Mouse (Mus musculus) ES-E14 (cell line): Measurements from ENCODE around the gene Itpka.

Experiments
- HCFC1 ChIP-seq: IDR thresholded peaks from 2 replicates; pipeline ENCODE4 v1.6.1; 2012; ENCODE audit warnings: low read length, inconsistent platforms, borderline replicate concordance; ENCODE audit not compliant: insufficient read depth
- MAFK ChIP-seq: IDR thresholded peaks from 2 replicates; pipeline ENCODE4 v1.6.1; 2014; ENCODE audit warnings: mild to moderate bottlenecking, low read depth, low read length, inconsistent platforms; ENCODE audit not compliant: insufficient read depth
- ZC3H11A ChIP-seq: IDR thresholded peaks from 2 replicates; pipeline ENCODE4 v1.6.1; 2012; ENCODE audit warnings: low read depth, mild to moderate bottlenecking, inconsistent platforms, low read length, borderline replicate concordance
- ZNF384 ChIP-seq: IDR thresholded peaks from 2 replicates; pipeline ENCODE4 v1.6.1; 2012; ENCODE audit warnings: low read depth, low read length, inconsistent platforms

GRCm38 (mm10) chr2:119789996-119790395 is 47.9 kb downstream of the Itpka start:
- TF ChIP-seq HCFC1 (no peak), ZC3H11A (no peak), MAFK (no peak), ZNF384 (no peak)
